Mouse (Mus musculus): ENCODE results near the gene 3425401B19Rik.

GRCm38 (mm10) chr14:32638485-32638884 is 46.6 kb downstream of the 3425401B19Rik start:
- TF ChIP-seq MAX (IDR thresholded peaks at IDR 0.05; ENCODE audit: low read length) (no peak), CTCF (conservative IDR thresholded peaks at IDR 0.05 in 1 of 2, IDR thresholded peaks at IDR 0.05 in 1 of 2; ENCODE audit: low read depth in 2 of 2, low read length in 2 of 2) (no peak), E2F4 (IDR thresholded peaks at IDR 0.05; ENCODE audit: insufficient replicate concordance, low read depth, low read length) (no peak)

Data from CH12.LX (cell line).